Mouse (Mus musculus): ENCODE results near the gene Habp2. TPM values are rescaled to one million over a fixed set of nuclear protein-coding genes. Genes with fewer than 3 reads are reported as not detected.

The Habp2 gene
- total and polyA plus RNA-seq, 3 experiments, result not detected

GRCm38 (mm10) chr19:56349295-56349694 is 62.4 kb downstream of the Habp2 start:
- no peak overlapping the region for H3K4me3 ChIP-seq (replicated peaks in 1 of 3; ENCODE audit: low read depth in 2 of 3, low read length in 2 of 3, poor library complexity in 1 of 3)
- H3K4me1 ChIP-seq (ENCODE audit: control insufficient read depth in 1 of 2, insufficient read depth in 2 of 2), result no peaks in the 10 kb centered on the region; a peak in 1 of 4 replicates
- in situ Hi-C loops (cut with MboI; ENCODE audit: low pct_ligation_motif_present, low pct_unique_long_range_greater_than_20kb, low sequenced_read_pairs), result no loop called here
- no peak overlapping the region for H3K4me2 ChIP-seq (ENCODE audit: insufficient read depth, low read depth, poor library complexity, severe bottlenecking)
- H3K27me3 ChIP-seq (replicated peaks), result peaks cover 35% of the 10 kb centered on the region
- H3K27ac ChIP-seq (ENCODE audit: insufficient read depth, low read depth), result no peak overlapping the region
- TF ChIP-seq NRF1 (IDR thresholded peaks at IDR 0.05; ENCODE audit: low read depth, low read length) (no peak), ZC3H11A (IDR thresholded peaks at IDR 0.05; ENCODE audit: low read depth, low read length) (no peak), BHLHE40 (IDR thresholded peaks at IDR 0.05; ENCODE audit: low read depth, low read length) (no peak), EP300 (IDR thresholded peaks at IDR 0.05; ENCODE audit: low read length) (no peak), RAD21 (IDR thresholded peaks at IDR 0.05; ENCODE audit: low read depth, low read length) (peak; percentile 31), SIN3A (IDR thresholded peaks at IDR 0.05; ENCODE audit: low read length) (no peak), ZKSCAN1 (IDR thresholded peaks at IDR 0.05; ENCODE audit: borderline replicate concordance, low read depth, low read length) (no peak), CTCF (conservative IDR thresholded peaks at IDR 0.05 in 1 of 2, IDR thresholded peaks at IDR 0.05 in 1 of 2; ENCODE audit: low read depth in 2 of 2, low read length in 2 of 2) (peak in 1 of 2 experiments; percentile 71; a peak in 2 of 4 replicates), E2F4 (IDR thresholded peaks at IDR 0.05; ENCODE audit: insufficient replicate concordance, low read depth, low read length) (no peak), JUND (conservative IDR thresholded peaks at IDR 0.05; ENCODE audit: low read depth, low read length) (no peak)
- no peak overlapping the region for H3K9ac ChIP-seq (ENCODE audit: insufficient read depth, low read depth)
- H3K36me3 ChIP-seq (replicated peaks in 1 of 2; ENCODE audit: control insufficient read depth in 1 of 2, insufficient read depth in 1 of 2, low read length in 1 of 2), result no peaks in the 10 kb centered on the region
- dilution Hi-C loops (cut with MboI; ENCODE audit: extremely low pct_ligation_motif_present, extremely low pct_unique_long_range_greater_than_20kb, low sequenced_read_pairs), result no loop called here
- peak; percentile 30 for DNase-seq (ENCODE audit: extremely low read depth)
- H3K79me2 ChIP-seq (replicated peaks; ENCODE audit: control insufficient read depth, extremely low read depth, insufficient read depth, poor library complexity, severe bottlenecking), result no peaks in the 10 kb centered on the region
- peaks cover 9% of the 10 kb centered on the region for H3K9me3 ChIP-seq (replicated peaks; ENCODE audit: low read length)

DNA sequence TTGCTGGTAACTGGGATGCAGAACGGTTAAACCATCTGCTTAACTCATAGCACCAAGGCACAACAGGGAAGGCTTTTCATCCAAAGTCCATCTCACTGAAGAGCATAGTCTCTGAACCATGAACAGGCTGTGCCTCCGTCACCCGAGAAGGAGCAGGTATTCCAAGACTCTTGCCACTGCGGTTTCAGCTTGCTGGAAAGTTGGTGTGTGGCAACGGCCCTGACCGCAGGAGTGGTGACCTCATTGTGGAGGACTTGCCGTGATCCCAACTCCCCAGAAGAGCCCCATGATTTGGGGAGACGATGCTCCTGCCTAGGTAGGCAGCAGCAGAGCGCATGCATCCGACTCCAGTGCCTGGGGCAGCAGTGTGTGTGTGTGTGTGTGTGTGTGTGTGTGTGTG is 66.8 kb downstream of the Habp2 start:
- dilution Hi-C loops (cut with MboI; ENCODE audit: extremely low pct_ligation_motif_present, extremely low pct_unique_long_range_greater_than_20kb, low sequenced_read_pairs), result no loop called here
- H3K27ac ChIP-seq (ENCODE audit: insufficient read depth, low read depth), result no peak overlapping the region
- H3K27me3 ChIP-seq (replicated peaks), result peaks cover 9% of the 10 kb centered on the region
- peaks cover 0 to 2% of the 10 kb centered on the region in 2 experiments; a peak in 2 of 4 replicates for H3K4me1 ChIP-seq (ENCODE audit: control insufficient read depth in 1 of 2, insufficient read depth in 2 of 2)
- no peak for DNase-seq (ENCODE audit: extremely low read depth)
- H3K9me3 ChIP-seq (replicated peaks; ENCODE audit: low read length), result peaks cover 9% of the 10 kb centered on the region
- H3K9ac ChIP-seq (ENCODE audit: insufficient read depth, low read depth), result no peak overlapping the region
- TF ChIP-seq POLR2AphosphoS2 (IDR thresholded peaks at IDR 0.05; ENCODE audit: low read depth, low read length), result no peak
- no peak for TF ChIP-seq MAZ (IDR thresholded peaks at IDR 0.05; ENCODE audit: low read depth, low read length)
- no peak for TF ChIP-seq EP300 (IDR thresholded peaks at IDR 0.05; ENCODE audit: low read length)
- no peak for TF ChIP-seq TBP (conservative IDR thresholded peaks at IDR 0.05; ENCODE audit: low read depth, low read length)
- TF ChIP-seq ZNF384 (IDR thresholded peaks at IDR 0.05; ENCODE audit: low read depth, low read length), result no peak
- TF ChIP-seq MAFK (IDR thresholded peaks at IDR 0.05; ENCODE audit: insufficient replicate concordance, low read length), result no peak
- TF ChIP-seq POLR2A (IDR thresholded peaks at IDR 0.05; ENCODE audit: low read depth, low read length), result no peak
- TF ChIP-seq KAT2A (IDR thresholded peaks at IDR 0.05; ENCODE audit: insufficient replicate concordance, low read length), result no peak
- TF ChIP-seq USF1 (IDR thresholded peaks at IDR 0.05; ENCODE audit: low read depth, low read length), result no peak
- TF ChIP-seq MYC (IDR thresholded peaks at IDR 0.05; ENCODE audit: low read depth, low read length), result no peak
- TF ChIP-seq JUND (conservative IDR thresholded peaks at IDR 0.05; ENCODE audit: low read depth, low read length), result no peak
- no peak for TF ChIP-seq ZKSCAN1 (IDR thresholded peaks at IDR 0.05; ENCODE audit: borderline replicate concordance, low read depth, low read length)
- no peak for TF ChIP-seq JUN (IDR thresholded peaks at IDR 0.05; ENCODE audit: insufficient read depth, low read depth, low read length)
- TF ChIP-seq HCFC1 (IDR thresholded peaks at IDR 0.05; ENCODE audit: low read depth, low read length), result no peak
- no peak for TF ChIP-seq SMC3 (IDR thresholded peaks at IDR 0.05; ENCODE audit: low read depth, low read length)
- TF ChIP-seq RAD21 (IDR thresholded peaks at IDR 0.05; ENCODE audit: low read depth, low read length), result no peak
- TF ChIP-seq BHLHE40 (IDR thresholded peaks at IDR 0.05; ENCODE audit: low read depth, low read length), result no peak
- no peaks in the 10 kb centered on the region for H3K36me3 ChIP-seq (replicated peaks in 1 of 2; ENCODE audit: control insufficient read depth in 1 of 2, insufficient read depth in 1 of 2, low read length in 1 of 2)
- no peak overlapping the region for H3K4me3 ChIP-seq (replicated peaks in 1 of 3; ENCODE audit: low read depth in 2 of 3, low read length in 2 of 3, poor library complexity in 1 of 3)
- H3K4me2 ChIP-seq (ENCODE audit: insufficient read depth, low read depth, poor library complexity, severe bottlenecking), result no peak overlapping the region
- no peaks in the 10 kb centered on the region for H3K79me2 ChIP-seq (replicated peaks; ENCODE audit: control insufficient read depth, extremely low read depth, insufficient read depth, poor library complexity, severe bottlenecking)
- in situ Hi-C loops (cut with MboI; ENCODE audit: low pct_ligation_motif_present, low pct_unique_long_range_greater_than_20kb, low sequenced_read_pairs), result no loop called here

All from CH12.LX (cell line).